Mouse (Mus musculus) induced T-regulatory cell, adult 2 months (primary cell): ENCODE results near the gene Trmt61a.
"Not testable (repeated sequence)": the region's sequence is repeated elsewhere in the genome, so short reads cannot be mapped to it uniquely, and the experiment has no call there.

Experiments used
- DNase-seq: peaks from one replicate; pipeline ENCODE4 v3.0.0-alpha.2; 2012; ENCODE audit warnings: low read depth

Trmt61a gene

DNA sequence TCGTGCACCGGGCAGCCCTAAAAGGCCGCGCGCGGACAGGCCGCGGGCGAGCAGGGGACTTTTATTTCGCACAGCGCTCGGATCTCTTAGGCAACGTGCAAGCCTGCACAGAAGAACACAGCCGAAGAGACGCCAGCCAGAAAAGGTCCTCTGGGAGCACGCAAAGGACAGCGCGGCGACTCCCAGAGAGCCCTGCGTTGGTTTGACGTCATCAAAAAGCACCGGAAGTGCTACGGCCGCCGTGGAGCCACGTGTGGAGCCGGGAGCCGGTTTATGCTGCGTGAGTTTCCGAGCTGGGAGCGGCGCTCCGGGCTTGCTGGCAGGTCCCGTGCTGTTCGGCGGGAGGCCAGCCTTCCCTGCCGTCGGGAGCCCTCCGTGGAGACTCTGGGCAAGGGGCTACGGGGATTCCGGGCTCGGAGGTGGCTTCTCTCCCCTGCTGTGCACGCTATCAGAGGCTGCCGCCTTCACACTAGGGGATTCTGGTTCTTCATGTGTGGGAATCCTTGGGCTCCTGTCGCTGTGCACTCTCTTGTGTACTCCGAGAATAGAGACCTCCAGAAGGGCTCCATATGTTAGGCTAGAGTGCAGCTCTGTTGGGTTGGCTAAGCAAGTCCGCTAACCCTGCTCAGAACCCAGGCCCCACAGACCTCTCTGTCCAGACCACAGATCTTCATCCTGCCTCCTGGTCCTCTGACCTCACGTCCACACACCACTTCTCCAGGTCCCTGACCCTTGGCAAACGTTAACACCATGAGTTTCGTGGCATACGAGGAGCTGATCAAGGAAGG, at the start of gene Trmt61a:
Trmt61a (plus strand) TSS at position 224 of the 788 bp plus-strand sequence.
- peak; percentile 96 for DNase-seq

DNA sequence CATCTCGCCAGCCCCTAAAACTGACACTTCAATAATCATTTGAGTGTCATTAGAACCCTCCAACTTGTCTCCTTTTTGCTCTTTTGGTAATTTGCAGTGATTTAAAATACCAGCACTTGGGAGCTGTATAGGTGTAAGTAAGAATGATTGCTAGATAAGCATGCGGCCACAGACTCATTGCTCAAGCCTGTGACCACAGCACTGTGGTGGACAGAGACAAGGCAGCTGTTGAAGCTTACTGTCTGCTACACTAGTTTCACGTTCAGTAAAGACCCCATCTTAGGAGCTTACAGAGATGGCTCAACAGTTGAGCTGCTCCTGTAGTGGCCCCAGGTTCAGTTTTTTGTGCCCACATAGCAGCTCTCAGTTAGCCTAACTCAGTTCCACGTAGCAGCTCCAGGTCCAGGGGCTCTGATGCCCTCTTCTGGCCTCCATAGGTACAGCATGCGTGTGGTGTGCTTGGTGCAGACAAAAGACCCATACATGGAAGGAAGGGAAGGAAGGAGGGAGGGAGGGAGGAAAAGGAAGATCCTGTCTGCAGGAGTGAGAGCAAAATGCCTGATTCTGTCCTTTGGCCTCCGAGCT, 29.8 kb upstream of the Trmt61a start:
- peak; percentile 64 for DNase-seq

- no peak for DNase-seq
Measured at GRCm38 (mm10) chr12:111652953-111653352, 25.0 kb upstream of the Trmt61a start.

- peak; percentile 78 for DNase-seq
Measured at GRCm38 (mm10) chr12:111653434-111653833, 24.5 kb upstream of the Trmt61a start.

DNA sequence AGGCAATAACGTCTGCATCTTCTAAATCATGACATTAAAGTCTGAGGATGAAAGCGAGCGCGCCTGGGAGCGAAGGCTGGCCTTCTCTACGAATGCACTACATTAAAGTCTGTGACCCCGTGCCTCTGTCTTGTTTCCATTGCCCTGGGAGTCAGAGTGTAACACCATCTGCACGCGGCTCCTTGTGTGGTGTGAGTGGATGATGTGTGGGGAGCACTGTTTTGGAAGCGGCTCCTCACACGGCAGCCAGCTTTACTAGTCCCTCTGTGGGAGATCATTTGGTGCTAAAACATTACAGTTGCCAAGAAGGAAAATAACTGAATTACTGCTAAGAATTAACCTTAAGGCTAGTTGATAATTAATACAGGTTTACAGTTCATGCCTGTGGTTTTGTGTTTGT, 22.2 kb upstream of the Trmt61a start:
- DNase-seq: no peak

GRCm38 (mm10) chr12:111659331-111659730, 18.6 kb upstream of the Trmt61a start:
- no peak for DNase-seq

DNA sequence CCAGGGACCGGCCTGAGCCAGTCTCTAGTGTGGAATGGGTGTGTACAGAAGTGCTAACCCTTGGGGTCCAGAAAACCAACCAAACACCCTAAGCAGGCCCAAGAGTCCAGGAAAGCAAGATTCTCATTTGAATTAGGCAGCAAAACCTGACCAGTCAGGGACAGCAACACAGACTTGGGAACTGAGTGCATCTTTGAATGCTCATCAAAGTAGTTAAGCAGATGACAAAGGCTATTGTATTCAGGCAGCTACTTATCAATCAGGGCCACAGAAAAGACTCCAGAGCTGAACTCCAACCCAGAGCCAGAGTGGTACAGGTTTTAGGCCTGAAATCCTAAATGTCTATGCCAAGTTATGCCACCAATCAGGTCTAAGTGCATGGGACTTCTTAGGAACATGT, 17.3 kb upstream of the Trmt61a start:
- DNase-seq: no peak

DNA sequence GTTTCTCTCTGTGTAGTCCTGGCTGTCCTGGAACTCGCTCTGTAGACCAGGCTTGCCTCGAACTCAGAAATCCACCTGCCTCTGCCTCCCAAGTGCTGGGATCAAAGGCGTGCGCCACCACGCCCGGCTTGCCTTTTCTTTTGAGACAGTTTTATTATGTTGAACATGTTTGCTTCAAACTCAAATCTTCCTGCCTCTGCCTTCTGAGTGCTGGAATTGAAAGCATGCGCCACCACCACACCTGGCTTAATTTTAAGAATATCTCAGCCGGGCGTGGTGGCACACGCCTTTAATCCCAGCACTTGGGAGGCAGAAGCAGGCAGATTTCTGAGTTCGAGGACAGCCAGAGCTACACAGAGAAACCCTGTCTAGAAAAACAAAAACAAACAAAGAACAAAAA, 16.4 kb upstream of the Trmt61a start:
- DNase-seq: not testable (repeated sequence)

DNA sequence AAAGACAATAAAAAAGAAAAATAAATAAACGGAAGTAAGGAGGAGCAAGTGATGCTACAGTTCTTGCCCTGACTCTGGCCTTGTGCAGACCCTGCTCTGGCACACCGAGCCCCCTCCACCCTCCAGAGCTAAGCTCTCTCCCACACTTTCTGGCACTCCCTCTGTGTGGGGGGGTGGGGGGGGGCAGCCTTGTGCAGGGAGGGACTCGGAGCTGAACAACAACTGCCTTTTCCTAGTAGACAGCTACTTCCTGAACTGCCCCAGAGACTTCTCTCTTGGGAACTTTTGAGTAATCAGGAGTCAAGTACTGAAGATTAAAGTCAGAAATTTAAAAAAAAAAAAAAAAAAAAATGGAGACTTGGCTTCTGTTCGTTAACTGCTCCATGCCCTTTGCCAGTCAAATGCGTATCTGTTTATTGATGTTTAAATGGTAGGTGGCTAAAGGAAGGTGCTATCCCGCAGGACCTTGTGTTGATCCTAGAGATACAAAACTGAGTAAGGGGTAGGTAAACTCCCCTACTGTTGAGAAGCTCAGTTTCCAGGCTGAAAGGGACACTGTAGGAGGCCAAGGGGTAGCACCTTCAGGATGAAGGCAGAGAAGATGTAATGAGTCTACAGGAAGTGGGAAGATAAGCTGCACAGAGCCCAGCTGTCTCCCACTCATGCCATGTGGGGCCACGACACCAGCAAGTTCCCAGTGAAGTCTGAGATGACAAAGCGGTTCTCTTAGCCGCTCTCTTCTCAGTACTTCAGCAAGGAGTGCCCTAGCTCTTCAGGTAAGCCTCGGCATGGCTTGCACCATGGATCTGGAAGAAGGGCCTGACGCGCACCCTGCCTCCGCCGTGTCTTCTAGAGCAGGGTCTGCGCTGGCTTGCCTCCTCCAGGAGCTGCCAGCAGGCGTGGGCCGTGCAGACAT, 14.4 kb upstream of the Trmt61a start:
- no peak for DNase-seq

DNA sequence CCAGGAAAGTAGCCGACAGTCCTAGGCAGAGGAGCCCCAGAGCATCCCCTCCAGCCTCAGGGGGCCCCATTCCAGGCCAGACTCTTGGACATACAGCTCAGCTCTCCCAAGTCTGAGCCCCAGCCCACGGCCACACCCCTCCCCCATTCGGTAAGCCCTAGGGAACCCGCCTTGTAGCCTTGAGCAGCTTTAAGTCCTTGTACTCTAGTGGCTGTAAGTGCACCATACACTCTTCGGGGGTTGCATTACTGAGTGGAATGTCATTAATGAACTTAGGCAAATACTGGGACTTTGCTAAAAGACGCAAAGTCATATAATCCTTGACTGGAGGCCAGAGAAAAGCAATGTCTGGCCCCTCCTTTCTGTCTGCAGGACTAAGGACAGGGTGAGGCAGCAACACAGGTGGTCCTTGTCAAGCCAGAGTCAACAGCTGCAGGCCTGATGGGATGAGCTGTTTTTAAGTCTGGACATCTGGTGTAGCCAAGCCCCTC, 13.7 kb upstream of the Trmt61a start:
- DNase-seq: no peak

DNA sequence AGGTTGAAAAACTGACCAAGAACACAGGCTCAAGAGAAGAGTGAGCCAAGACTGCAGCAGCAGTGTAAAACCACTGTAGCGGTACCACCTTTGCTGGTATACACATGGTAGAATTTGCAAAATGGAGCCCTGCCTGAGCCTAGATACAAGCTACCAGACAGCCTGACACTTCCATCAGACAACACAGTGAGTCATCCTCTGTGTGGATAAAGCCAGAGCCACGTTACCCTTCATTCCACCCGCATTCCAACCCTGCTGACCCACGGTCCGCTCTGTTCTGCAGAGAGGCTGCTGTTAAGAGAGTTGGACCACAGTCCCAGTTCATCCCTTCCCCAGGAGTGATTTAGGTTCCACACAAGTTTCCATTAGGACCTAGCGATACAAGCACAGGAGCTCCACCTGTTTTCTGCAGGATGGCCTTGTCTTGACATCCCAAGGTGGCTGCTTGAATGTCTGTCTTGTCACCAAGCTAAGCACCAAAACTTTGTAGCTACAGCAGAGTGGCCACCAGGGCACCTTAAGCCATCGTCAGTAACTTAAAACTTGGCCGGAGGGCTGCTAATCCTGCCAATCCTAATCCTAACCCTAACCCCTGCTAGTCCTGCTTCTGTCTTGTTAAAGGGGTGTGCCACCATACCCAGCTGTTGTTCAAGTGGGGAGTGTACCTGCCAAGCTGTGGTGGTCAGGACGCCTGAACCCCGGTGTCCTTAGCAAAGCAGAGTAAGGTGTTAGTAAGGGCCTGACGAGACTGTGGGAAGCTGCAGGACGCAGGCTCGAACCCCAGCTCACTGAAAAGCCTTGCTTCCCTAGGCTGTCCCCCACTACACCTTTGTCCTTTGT, 12.6 kb upstream of the Trmt61a start:
- DNase-seq: no peak

- no peak for DNase-seq
Measured at GRCm38 (mm10) chr12:111666380-111666779, 11.5 kb upstream of the Trmt61a start.

DNA sequence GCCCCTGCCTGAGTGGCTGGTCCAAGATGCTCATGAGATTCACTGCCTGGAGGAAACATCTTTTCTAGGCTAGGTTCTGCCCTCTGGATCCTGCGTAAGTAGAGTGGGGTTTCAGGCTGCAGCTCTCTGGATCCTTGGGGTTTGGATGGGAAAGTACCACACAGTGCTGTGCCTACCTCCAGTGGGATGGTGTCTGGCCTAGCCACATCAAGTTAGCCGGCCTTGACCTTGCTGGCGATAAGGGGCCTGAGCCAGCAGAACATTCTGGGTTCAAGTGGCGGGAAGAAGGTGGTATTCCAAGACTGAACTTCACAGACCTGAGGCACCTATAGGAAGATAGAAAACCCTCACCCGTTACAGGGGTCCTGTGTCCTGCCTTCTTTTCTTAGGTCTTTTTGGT, 10.5 kb upstream of the Trmt61a start:
- no peak for DNase-seq

GRCm38 (mm10) chr12:111668457-111668912, 9.4 kb upstream of the Trmt61a start:
- DNase-seq: peak; percentile 97

GRCm38 (mm10) chr12:111669000-111669788, 8.7 kb upstream of the Trmt61a start:
- DNase-seq: no peak

GRCm38 (mm10) chr12:111669961-111670360, 7.9 kb upstream of the Trmt61a start:
- DNase-seq: no peak

- no peak for DNase-seq
Measured at GRCm38 (mm10) chr12:111670371-111670971, 7.4 kb upstream of the Trmt61a start.

DNA sequence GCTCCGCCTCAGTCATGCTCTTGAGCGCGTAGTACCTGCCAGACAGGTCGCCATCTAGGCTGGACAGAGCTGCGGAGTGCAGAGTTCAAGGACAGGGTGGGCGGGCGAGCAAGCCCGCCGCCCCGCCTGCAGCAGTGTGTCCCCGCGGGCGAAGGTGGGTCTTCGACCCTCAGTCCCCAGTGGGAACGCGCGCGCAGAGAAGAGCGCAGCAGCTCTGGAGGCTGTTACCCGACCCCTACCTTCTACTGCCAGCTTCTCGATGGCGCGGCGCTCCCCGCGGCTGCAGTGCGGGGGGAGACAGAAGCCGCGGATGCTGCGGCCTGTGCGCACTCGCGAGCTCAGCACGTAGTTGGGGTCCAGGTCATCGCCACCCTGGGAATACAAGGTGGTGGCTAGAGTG, 6.9 kb upstream of the Trmt61a start:
- peak; percentile 36 for DNase-seq

GRCm38 (mm10) chr12:111671431-111671902, 6.4 kb upstream of the Trmt61a start:
- DNase-seq: peak; percentile 77

GRCm38 (mm10) chr12:111672176-111672575, 5.7 kb upstream of the Trmt61a start, which contains the start of gene Ckb:
TSS of gene Ckb (minus strand) at chr12:111672338.
- peak; percentile 71 for DNase-seq
